Mouse (Mus musculus): ENCODE measurements around the gene S100a6. TPM values are rescaled to one million over a fixed set of nuclear protein-coding genes. Genes with fewer than 3 reads are reported as not detected.

S100a6 gene
- polyA plus RNA-seq, 1 experiment from 2014 or later, result 49.8 TPM

DNA sequence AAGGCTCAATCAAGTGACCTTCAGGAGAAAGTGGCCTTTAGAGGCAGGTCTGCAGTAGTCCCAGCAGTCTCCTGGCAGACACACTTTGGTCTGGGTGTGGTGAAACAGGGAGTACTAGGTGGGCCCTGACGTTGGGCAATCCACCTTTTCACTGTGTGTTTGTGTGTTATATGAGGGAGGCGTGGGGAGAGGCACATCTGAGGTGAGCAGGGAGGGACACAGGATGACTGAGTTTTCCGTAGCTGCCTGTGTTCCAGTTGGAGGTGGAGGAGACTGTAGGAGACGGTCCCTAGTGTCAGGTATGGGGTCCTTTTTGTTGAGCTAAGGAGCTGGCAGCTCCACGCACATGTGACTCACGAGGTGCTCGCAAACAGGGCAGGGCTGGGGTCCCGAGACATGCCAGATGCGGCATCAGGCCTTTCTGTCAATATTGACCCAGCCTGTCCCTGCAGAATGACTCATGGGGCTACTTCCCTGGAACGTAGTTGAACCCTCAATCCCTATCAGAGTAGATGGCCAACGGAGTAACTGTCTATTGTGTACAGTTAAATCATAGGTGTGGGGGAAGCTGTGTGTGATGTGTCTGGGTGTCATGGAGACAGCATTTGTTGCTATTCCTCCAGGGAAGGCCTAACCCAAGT lies 2.0 kb downstream of the S100a6 start:
- Histone ChIP-seq H3K9me3 (ENCODE audit: control insufficient read depth, low read length) (no peaks in the 10 kb centered on the region), H3K4me2 (ENCODE audit: low read length) (peak overlapping the region; percentile 17; the same call in 1 of the 2 replicates), H3K27ac (replicated peaks in 1 of 2; ENCODE audit: control insufficient read depth in 1 of 2, insufficient read depth in 1 of 2, low read depth in 2 of 2, low read length in 2 of 2) (no peak overlapping the region), H3K27me3 (ENCODE audit: control insufficient read depth, insufficient read depth, low read length) (peaks cover 4% of the 10 kb centered on the region), H3K9ac (ENCODE audit: low read length) (no peak overlapping the region), H3K4me3 (ENCODE audit: control insufficient read depth in 1 of 2, insufficient read depth in 1 of 2, low read depth in 1 of 2, low read length in 2 of 2) (no peak overlapping the region), H3K36me3 (ENCODE audit: control insufficient read depth, insufficient read depth, low read length) (no peaks in the 10 kb centered on the region), H3K4me1 (ENCODE audit: control insufficient read depth in 2 of 2, insufficient read depth in 2 of 2, low read length in 2 of 2) (peaks cover 5 to 12% of the 10 kb centered on the region in 2 experiments; a peak in 3 of 4 replicates)
- 77% methylated on average over 11 of the region's 11 CpGs for WGBS
- ATAC-seq (ENCODE audit: insufficient number of reproducible peaks, insufficient read depth, low FRiP score, low read depth), result no peak

DNA sequence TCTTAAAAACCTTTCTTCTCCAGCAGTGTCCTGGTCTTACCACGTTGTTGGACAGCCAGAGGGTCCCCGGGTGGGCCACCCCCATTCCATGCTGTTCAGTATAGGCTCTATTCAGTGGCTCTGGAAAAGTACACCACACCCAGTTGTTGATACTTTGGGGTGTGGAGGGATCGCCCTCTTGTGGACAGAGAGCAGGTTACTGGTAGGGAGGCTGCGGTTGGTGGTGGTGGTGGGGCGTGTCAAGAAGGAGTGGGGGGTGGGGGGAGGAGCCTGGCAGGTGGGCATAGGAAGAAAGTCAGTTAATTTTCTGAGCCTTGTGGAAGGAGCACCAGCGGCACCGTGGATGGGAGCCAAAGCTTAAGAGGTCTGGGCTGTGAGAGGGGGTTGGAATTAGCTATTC lies 2.7 kb downstream of the S100a6 start:
- Histone ChIP-seq H3K4me1 (ENCODE audit: control insufficient read depth in 2 of 2, insufficient read depth in 2 of 2, low read length in 2 of 2) (peaks cover 5 to 12% of the 10 kb centered on the region in 2 experiments; a peak in 3 of 4 replicates), H3K4me2 (ENCODE audit: low read length) (peak overlapping the region; percentile 17; the same call in 1 of the 2 replicates), H3K9ac (ENCODE audit: low read length) (no peak overlapping the region), H3K27ac (replicated peaks in 1 of 2; ENCODE audit: control insufficient read depth in 1 of 2, insufficient read depth in 1 of 2, low read depth in 2 of 2, low read length in 2 of 2) (no peak overlapping the region), H3K36me3 (ENCODE audit: control insufficient read depth, insufficient read depth, low read length) (no peaks in the 10 kb centered on the region), H3K4me3 (ENCODE audit: control insufficient read depth in 1 of 2, insufficient read depth in 1 of 2, low read depth in 1 of 2, low read length in 2 of 2) (no peak overlapping the region), H3K27me3 (ENCODE audit: control insufficient read depth, insufficient read depth, low read length) (peaks cover 4% of the 10 kb centered on the region), H3K9me3 (ENCODE audit: control insufficient read depth, low read length) (no peaks in the 10 kb centered on the region)
- peak; percentile 73 for ATAC-seq (ENCODE audit: insufficient number of reproducible peaks, insufficient read depth, low FRiP score, low read depth)
- 4% methylated on average over 7 of the region's 7 CpGs for WGBS

DNA sequence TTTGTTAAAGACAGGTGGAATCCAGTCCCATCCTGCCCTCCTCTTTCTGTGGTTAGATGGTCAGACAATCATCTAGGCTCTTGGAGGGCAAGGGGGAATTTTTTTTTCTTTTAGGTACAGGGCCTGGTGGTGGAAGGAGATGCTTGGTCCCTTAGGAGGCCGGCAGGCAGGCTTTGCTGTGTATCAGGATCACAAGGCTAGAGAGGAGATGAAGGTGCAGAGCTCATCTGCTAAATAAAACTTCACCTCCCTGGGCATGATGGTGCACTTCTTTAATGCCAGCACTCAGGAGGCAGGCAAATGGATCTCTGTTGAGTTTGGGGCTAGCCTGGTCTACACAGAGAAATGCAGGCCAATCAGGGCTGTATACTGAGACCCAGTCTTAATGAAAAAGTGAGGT lies 3.2 kb downstream of the S100a6 start:
- no peak overlapping the region for H3K27ac ChIP-seq (replicated peaks in 1 of 2; ENCODE audit: control insufficient read depth in 1 of 2, insufficient read depth in 1 of 2, low read depth in 2 of 2, low read length in 2 of 2)
- WGBS, result 79% methylated on average over 1 of the region's 1 CpGs
- peaks cover 4% of the 10 kb centered on the region for H3K27me3 ChIP-seq (ENCODE audit: control insufficient read depth, insufficient read depth, low read length)
- H3K36me3 ChIP-seq (ENCODE audit: control insufficient read depth, insufficient read depth, low read length), result no peaks in the 10 kb centered on the region
- H3K4me3 ChIP-seq (ENCODE audit: control insufficient read depth in 1 of 2, insufficient read depth in 1 of 2, low read depth in 1 of 2, low read length in 2 of 2), result no peak overlapping the region
- H3K9ac ChIP-seq (ENCODE audit: low read length), result no peak overlapping the region
- no peak overlapping the region for H3K4me2 ChIP-seq (ENCODE audit: low read length)
- no peak for ATAC-seq (ENCODE audit: insufficient number of reproducible peaks, insufficient read depth, low FRiP score, low read depth)
- H3K4me1 ChIP-seq (ENCODE audit: control insufficient read depth in 2 of 2, insufficient read depth in 2 of 2, low read length in 2 of 2), result peaks cover 5 to 12% of the 10 kb centered on the region in 2 experiments; a peak in 3 of 4 replicates
- H3K9me3 ChIP-seq (ENCODE audit: control insufficient read depth, low read length), result no peaks in the 10 kb centered on the region

DNA sequence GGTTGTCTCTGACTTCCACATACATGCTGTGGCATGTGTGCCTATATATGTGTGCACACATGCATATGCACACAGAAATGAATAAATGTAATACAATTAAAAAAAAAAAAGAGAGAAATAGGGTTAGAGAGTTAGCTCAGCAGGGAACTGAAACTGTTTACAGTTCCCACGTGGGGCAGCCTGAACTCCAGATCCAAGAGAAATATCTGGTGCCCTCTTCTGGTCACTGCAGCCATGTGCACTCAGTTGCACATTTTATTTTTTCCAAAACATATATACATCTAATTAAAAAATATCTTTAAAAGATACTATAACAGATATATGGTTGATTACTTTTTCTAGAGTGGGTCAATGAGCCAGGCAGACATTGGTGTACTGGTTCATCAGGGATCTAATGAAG lies 4.9 kb downstream of the S100a6 start:
- no peaks in the 10 kb centered on the region for H3K9me3 ChIP-seq (ENCODE audit: control insufficient read depth, low read length)
- H3K9ac ChIP-seq (ENCODE audit: low read length), result no peak overlapping the region
- peaks cover 5 to 12% of the 10 kb centered on the region in 2 experiments; a peak in 3 of 4 replicates for H3K4me1 ChIP-seq (ENCODE audit: control insufficient read depth in 2 of 2, insufficient read depth in 2 of 2, low read length in 2 of 2)
- H3K4me3 ChIP-seq (ENCODE audit: control insufficient read depth in 1 of 2, insufficient read depth in 1 of 2, low read depth in 1 of 2, low read length in 2 of 2), result no peak overlapping the region
- WGBS, result 16% methylated on average over 1 of the region's 1 CpGs
- H3K27me3 ChIP-seq (ENCODE audit: control insufficient read depth, insufficient read depth, low read length), result peaks cover 4% of the 10 kb centered on the region
- H3K36me3 ChIP-seq (ENCODE audit: control insufficient read depth, insufficient read depth, low read length), result no peaks in the 10 kb centered on the region
- H3K4me2 ChIP-seq (ENCODE audit: low read length), result no peak overlapping the region
- no peak for ATAC-seq (ENCODE audit: insufficient number of reproducible peaks, insufficient read depth, low FRiP score, low read depth)
- no peak overlapping the region for H3K27ac ChIP-seq (replicated peaks in 1 of 2; ENCODE audit: control insufficient read depth in 1 of 2, insufficient read depth in 1 of 2, low read depth in 2 of 2, low read length in 2 of 2)

DNA sequence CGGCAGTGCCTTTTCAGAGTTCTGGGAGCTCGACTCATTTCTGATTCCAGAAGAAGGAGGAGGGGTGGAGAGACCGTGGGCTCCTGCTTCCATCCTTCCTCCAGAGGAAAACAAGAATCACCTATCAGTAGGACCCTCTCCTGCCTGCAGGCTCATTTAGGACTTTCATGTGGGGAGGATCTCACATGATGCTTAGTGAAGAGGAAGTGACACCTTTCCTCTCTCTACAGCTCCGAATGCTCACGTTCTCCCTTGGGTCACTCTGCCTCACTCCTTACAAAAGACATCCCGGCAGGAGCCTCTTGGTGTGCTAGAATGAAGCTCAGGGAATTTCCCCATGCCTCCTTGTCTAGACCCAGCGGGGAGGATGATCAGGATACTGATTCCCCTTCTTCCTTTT lies 8.9 kb downstream of the S100a6 start:
- Histone ChIP-seq H3K9ac (ENCODE audit: low read length) (no peak overlapping the region), H3K27ac (replicated peaks in 1 of 2; ENCODE audit: control insufficient read depth in 1 of 2, insufficient read depth in 1 of 2, low read depth in 2 of 2, low read length in 2 of 2) (no peak overlapping the region), H3K4me1 (ENCODE audit: control insufficient read depth in 2 of 2, insufficient read depth in 2 of 2, low read length in 2 of 2) (peaks cover 10 to 11% of the 10 kb centered on the region in 2 experiments), H3K36me3 (ENCODE audit: control insufficient read depth, insufficient read depth, low read length) (no peaks in the 10 kb centered on the region), H3K27me3 (ENCODE audit: control insufficient read depth, insufficient read depth, low read length) (no peaks in the 10 kb centered on the region), H3K4me2 (ENCODE audit: low read length) (no peak overlapping the region), H3K9me3 (ENCODE audit: control insufficient read depth, low read length) (no peaks in the 10 kb centered on the region), H3K4me3 (ENCODE audit: control insufficient read depth in 1 of 2, insufficient read depth in 1 of 2, low read depth in 1 of 2, low read length in 2 of 2) (no peak overlapping the region)
- no peak for ATAC-seq (ENCODE audit: insufficient number of reproducible peaks, insufficient read depth, low FRiP score, low read depth)
- 33% methylated on average over 7 of the region's 7 CpGs for WGBS

DNA sequence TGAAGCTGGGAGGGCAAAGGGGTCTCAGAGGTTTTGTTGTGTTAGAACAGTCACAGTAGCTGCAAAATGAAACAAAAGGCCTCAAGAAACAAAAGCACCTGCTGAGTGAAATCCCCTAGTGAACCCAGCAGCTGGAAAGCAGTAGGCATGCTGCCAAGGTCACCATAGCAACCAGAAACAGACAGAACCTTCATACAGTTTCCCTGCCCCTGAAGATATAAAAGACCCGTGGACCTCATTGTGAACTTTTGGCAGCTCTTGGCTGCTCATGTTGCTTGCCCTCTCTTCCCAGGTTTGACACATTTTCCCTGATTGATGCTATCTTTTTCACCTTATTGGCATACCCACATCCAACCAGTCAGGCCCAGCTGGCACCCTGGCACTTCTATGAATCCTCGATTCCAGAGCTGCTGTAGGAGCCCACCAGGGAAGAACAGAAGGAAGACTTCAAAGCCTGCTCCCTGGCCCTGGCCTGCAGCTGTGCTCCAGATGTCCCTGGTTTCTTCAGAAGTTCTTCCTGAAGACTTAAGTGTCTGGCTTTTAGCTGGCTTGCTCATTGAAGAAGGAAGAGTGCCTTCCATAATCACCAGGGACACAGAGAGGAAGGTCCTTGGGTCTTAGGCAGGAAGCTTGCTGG lies 10.9 kb downstream of the S100a6 start:
- peaks cover 10 to 11% of the 10 kb centered on the region in 2 experiments for H3K4me1 ChIP-seq (ENCODE audit: control insufficient read depth in 2 of 2, insufficient read depth in 2 of 2, low read length in 2 of 2)
- H3K4me3 ChIP-seq (ENCODE audit: control insufficient read depth in 1 of 2, insufficient read depth in 1 of 2, low read depth in 1 of 2, low read length in 2 of 2), result no peak overlapping the region
- H3K36me3 ChIP-seq (ENCODE audit: control insufficient read depth, insufficient read depth, low read length), result no peaks in the 10 kb centered on the region
- H3K9ac ChIP-seq (ENCODE audit: low read length), result no peak overlapping the region
- no peaks in the 10 kb centered on the region for H3K27me3 ChIP-seq (ENCODE audit: control insufficient read depth, insufficient read depth, low read length)
- 24% methylated on average over 2 of the region's 2 CpGs for WGBS
- H3K9me3 ChIP-seq (ENCODE audit: control insufficient read depth, low read length), result no peaks in the 10 kb centered on the region
- ATAC-seq (ENCODE audit: insufficient number of reproducible peaks, insufficient read depth, low FRiP score, low read depth), result no peak
- no peak overlapping the region for H3K4me2 ChIP-seq (ENCODE audit: low read length)
- no peak overlapping the region for H3K27ac ChIP-seq (replicated peaks in 1 of 2; ENCODE audit: control insufficient read depth in 1 of 2, insufficient read depth in 1 of 2, low read depth in 2 of 2, low read length in 2 of 2)

DNA sequence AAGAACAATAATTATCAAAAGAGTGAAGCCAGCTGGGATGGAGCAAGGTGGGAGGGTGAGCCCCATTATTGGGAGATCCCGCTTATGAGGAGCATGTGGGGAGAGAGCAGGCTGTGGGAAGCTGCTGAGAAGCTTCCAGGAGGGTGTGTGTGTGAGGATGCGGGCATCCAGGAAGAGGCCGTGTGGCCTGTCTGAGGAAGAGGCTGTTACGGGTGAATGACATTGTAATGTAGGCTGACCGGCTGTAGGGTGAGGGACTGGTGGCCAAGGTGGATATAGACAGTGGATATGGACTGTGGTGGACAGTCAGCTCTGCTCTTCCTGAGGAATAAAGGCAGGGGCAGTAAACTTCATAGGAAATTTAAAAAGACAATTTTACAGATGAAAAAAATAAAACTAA lies 12.8 kb downstream of the S100a6 start:
- no peaks in the 10 kb centered on the region for H3K36me3 ChIP-seq (ENCODE audit: control insufficient read depth, insufficient read depth, low read length)
- no peak overlapping the region for H3K4me2 ChIP-seq (ENCODE audit: low read length)
- ATAC-seq (ENCODE audit: insufficient number of reproducible peaks, insufficient read depth, low FRiP score, low read depth), result no peak
- H3K4me3 ChIP-seq (ENCODE audit: control insufficient read depth in 1 of 2, insufficient read depth in 1 of 2, low read depth in 1 of 2, low read length in 2 of 2), result no peak overlapping the region
- H3K4me1 ChIP-seq (ENCODE audit: control insufficient read depth in 2 of 2, insufficient read depth in 2 of 2, low read length in 2 of 2), result peaks cover 10 to 11% of the 10 kb centered on the region in 2 experiments
- no peaks in the 10 kb centered on the region for H3K9me3 ChIP-seq (ENCODE audit: control insufficient read depth, low read length)
- H3K27me3 ChIP-seq (ENCODE audit: control insufficient read depth, insufficient read depth, low read length), result no peaks in the 10 kb centered on the region
- no peak overlapping the region for H3K27ac ChIP-seq (replicated peaks in 1 of 2; ENCODE audit: control insufficient read depth in 1 of 2, insufficient read depth in 1 of 2, low read depth in 2 of 2, low read length in 2 of 2)
- WGBS, result 79% methylated on average over 5 of the region's 5 CpGs
- no peak overlapping the region for H3K9ac ChIP-seq (ENCODE audit: low read length)

Measured in heart, embryonic 14.5 days (tissue).